Mouse (Mus musculus): ENCODE results near the gene Gstt4. TPM values are rescaled to one million over a fixed set of nuclear protein-coding genes. Genes with fewer than 3 reads are reported as not detected.

Gene Gstt4
- polyA plus RNA-seq, 1 experiment from 2014 or later = not detected

DNA sequence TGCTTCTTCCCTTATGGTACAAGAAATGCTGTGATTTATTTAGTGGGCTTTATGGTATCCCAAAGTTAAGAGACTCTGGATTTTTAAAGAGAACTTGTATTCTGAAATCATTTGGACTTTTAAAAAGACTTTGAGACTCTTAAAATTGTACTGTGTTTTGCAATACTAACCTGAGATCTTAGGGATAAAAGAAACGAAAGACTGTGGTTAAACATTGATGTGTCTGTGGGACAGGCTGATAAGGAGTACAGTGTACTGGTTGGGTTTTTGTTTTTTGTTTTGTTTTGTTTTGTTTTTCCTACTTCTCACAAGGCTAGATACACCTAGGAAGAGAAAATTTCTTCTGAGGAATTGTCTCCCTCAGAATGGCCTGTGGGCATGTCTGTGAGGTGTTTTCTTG is 36.9 kb downstream of the Gstt4 start:
- DNase-seq (ENCODE audit: low spot score, missing footprints) (no peak), ATAC-seq (ENCODE audit: low FRiP score) (no peak)
- H3K27ac ChIP-seq (ENCODE audit: low read depth, low read length) = no peak overlapping the region
- no peak overlapping the region for H3K9ac ChIP-seq (ENCODE audit: low read length)
- peaks cover 3% of the 10 kb centered on the region for H3K4me1 ChIP-seq (ENCODE audit: control insufficient read depth, insufficient read depth, low read length)
- no peaks in the 10 kb centered on the region for H3K9me3 ChIP-seq (ENCODE audit: control insufficient read depth, low read length)
- H3K4me3 ChIP-seq (ENCODE audit: low read depth, low read length) = no peak overlapping the region
- H3K27me3 ChIP-seq (ENCODE audit: control insufficient read depth, insufficient read depth, low read length) = peaks cover 10% of the 10 kb centered on the region
- WGBS = 71% methylated on average over 1 of the region's 1 CpGs
- no peak overlapping the region for H3K4me2 ChIP-seq
- no peaks in the 10 kb centered on the region for H3K36me3 ChIP-seq (ENCODE audit: control insufficient read depth, insufficient read depth, low read length)

DNA sequence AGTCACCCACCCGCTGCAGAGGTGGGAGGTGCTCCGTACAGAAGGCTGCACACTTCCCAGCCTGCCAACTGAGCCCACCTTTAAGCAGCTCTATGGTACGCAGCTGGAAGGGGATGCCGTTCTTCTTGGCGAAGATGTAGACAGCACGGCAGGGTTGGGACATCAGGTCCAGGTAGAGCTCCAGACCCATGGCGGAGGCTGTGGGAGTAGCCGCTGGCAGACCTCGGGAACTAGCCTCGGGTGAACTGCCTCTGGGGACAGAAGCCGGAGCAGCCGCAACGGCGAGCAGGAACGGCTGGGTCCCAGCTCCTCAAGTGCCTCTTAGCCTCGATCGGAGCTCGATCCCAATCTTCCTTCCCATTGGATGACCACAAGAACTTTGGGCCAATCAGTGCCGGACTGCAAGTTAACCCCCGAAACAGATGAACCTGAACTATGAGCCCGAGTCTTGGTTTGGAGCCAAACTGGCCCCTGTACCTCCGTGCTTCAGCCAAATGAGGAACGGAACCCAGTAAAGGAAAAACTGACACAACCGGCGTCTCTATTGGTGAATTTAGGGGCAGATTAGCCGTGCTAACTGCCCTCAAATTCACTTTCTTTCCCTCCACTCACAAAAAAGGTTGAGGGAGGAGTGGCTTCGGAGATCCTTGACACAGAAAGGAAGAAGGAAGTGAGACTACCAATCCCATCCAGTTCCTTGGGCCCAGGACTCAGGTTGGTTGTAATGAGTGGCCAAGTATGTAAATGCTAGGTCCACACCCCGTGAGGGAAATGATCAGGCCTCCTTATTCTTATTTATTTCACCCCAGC is 41.4 kb downstream of the Gstt4 start, which contains the start of the genes Gm20441 and Gstt3:
Gene Gm20441, minus strand, starts transcription at position 186 of the 810 bp plus-strand sequence.
Gene Gstt3, minus strand, starts transcription at position 646 of the 810 bp plus-strand sequence.
- peaks cover 21% of the 10 kb centered on the region for H3K27me3 ChIP-seq (ENCODE audit: control insufficient read depth, insufficient read depth, low read length)
- DNase-seq (ENCODE audit: low spot score, missing footprints) (peak; percentile 93), ATAC-seq (ENCODE audit: low FRiP score) (peak; percentile 68)
- H3K4me2 ChIP-seq = peak within 1 kb of the TSS; percentile 85
- no peak within 1 kb of the TSS for H3K27ac ChIP-seq (ENCODE audit: low read depth, low read length)
- H3K4me1 ChIP-seq (ENCODE audit: control insufficient read depth, insufficient read depth, low read length) = peaks cover 4% of the 10 kb centered on the region
- peak within 1 kb of the TSS; percentile 54 for H3K9ac ChIP-seq (ENCODE audit: low read length)
- H3K4me3 ChIP-seq (ENCODE audit: low read depth, low read length) = peak within 1 kb of the TSS; percentile 38
- no peaks in the 10 kb centered on the region for H3K9me3 ChIP-seq (ENCODE audit: control insufficient read depth, low read length)
- WGBS = 2% methylated on average over 28 of the region's 28 CpGs
- no peaks in the 10 kb centered on the region for H3K36me3 ChIP-seq (ENCODE audit: control insufficient read depth, insufficient read depth, low read length)

DNA sequence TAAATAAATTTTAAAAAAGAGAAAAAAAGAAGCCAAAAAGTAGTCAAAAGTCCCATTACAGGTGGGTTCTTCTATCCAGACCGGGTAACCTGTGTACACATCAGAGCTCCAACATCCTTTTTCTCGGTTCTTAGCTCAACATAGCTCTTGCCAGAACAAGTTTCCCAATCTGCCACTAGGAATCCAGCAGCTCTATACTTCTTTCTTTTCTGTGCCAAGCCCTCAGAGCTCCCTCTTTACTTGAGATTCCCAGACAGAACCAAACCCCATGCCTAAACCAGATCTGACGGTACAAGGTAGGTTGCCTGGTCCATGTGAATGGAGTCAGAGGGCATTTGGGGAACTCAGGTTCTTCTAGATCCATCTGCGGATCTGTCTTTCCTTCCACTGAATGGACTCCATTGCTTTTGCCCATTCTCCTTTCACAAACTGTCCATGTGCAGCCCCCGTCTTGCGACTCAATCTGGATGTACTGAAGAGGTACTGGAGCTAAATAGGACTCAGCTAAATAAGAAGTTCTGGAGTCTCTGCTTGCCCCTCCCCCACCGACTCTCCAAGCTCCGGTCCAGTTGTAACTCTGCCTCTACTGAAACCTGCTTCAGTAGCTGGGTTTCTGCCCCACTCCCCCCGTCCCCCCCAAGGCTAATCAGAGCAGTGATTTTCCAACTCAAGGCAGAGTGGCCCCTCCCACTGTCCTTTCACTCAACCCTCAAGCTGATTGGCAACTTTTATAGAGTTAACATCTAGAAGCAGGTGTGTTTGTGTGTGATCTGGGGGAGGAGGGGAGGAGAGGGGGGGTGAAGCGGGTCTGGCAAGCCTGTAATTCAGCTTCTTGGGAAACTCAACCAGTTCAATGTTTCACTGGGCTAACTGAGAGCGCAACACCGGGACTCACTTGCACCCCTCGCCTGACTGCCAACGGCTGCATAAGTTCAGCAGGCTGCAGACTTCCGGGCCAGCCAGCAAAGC is 42.9 kb downstream of the Gstt4 start:
- no peak overlapping the region for H3K27ac ChIP-seq (ENCODE audit: low read depth, low read length)
- DNase-seq (ENCODE audit: low spot score, missing footprints) (peak; percentile 84), ATAC-seq (ENCODE audit: low FRiP score) (no peak)
- no peaks in the 10 kb centered on the region for H3K36me3 ChIP-seq (ENCODE audit: control insufficient read depth, insufficient read depth, low read length)
- no peaks in the 10 kb centered on the region for H3K9me3 ChIP-seq (ENCODE audit: control insufficient read depth, low read length)
- H3K4me1 ChIP-seq (ENCODE audit: control insufficient read depth, insufficient read depth, low read length) = peaks cover 4% of the 10 kb centered on the region
- no peak overlapping the region for H3K4me3 ChIP-seq (ENCODE audit: low read depth, low read length)
- peaks cover 21% of the 10 kb centered on the region for H3K27me3 ChIP-seq (ENCODE audit: control insufficient read depth, insufficient read depth, low read length)
- WGBS = 39% methylated on average over 15 of the region's 15 CpGs
- no peak overlapping the region for H3K9ac ChIP-seq (ENCODE audit: low read length)
- no peak overlapping the region for H3K4me2 ChIP-seq

- H3K9me3 ChIP-seq (ENCODE audit: control insufficient read depth, low read length) = no peaks in the 10 kb centered on the region
- 72% methylated on average over 2 of the region's 2 CpGs for WGBS
- H3K9ac ChIP-seq (ENCODE audit: low read length) = no peak overlapping the region
- H3K27ac ChIP-seq (ENCODE audit: low read depth, low read length) = no peak overlapping the region
- DNase-seq (ENCODE audit: low spot score, missing footprints) (no peak), ATAC-seq (ENCODE audit: low FRiP score) (no peak)
- no peak overlapping the region for H3K4me2 ChIP-seq
- peaks cover 21% of the 10 kb centered on the region for H3K27me3 ChIP-seq (ENCODE audit: control insufficient read depth, insufficient read depth, low read length)
- H3K4me3 ChIP-seq (ENCODE audit: low read depth, low read length) = no peak overlapping the region
- H3K36me3 ChIP-seq (ENCODE audit: control insufficient read depth, insufficient read depth, low read length) = no peaks in the 10 kb centered on the region
- peaks cover 4% of the 10 kb centered on the region for H3K4me1 ChIP-seq (ENCODE audit: control insufficient read depth, insufficient read depth, low read length)
Observed at GRCm38 (mm10) chr10:75777885-75778284, 44.5 kb downstream of the Gstt4 start.

DNA sequence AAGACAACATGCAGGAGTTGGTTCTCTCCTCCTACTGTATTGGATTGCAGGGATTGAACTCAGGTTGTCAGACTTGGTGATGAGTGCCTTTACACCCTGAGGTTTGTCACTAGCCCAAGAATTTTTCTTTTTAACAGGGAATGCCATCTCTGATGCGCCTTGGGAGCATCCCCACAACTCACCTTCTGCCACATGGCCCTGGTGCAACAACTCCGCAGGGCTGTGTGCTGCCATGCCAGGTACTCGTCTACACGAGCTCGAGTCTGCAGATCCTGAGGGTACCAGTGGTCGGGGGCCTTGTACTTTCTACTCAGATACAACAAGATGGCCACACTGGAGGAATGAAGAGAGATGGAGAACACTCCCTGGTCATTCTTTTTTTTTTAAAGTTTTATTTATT is 45.8 kb downstream of the Gstt4 start:
- Histone ChIP-seq H3K27ac (ENCODE audit: low read depth, low read length) (no peak overlapping the region), H3K4me2 (no peak overlapping the region), H3K9me3 (ENCODE audit: control insufficient read depth, low read length) (no peaks in the 10 kb centered on the region), H3K4me3 (ENCODE audit: low read depth, low read length) (no peak overlapping the region), H3K4me1 (ENCODE audit: control insufficient read depth, insufficient read depth, low read length) (peaks cover 7% of the 10 kb centered on the region), H3K36me3 (ENCODE audit: control insufficient read depth, insufficient read depth, low read length) (no peaks in the 10 kb centered on the region), H3K27me3 (ENCODE audit: control insufficient read depth, insufficient read depth, low read length) (peaks cover 16% of the 10 kb centered on the region), H3K9ac (ENCODE audit: low read length) (no peak overlapping the region)
- DNase-seq (ENCODE audit: low spot score, missing footprints) (peak; percentile 59), ATAC-seq (ENCODE audit: low FRiP score) (no peak)
- WGBS = 88% methylated on average over 6 of the region's 6 CpGs

GRCm38 (mm10) chr10:75774587-75774986 is 47.8 kb downstream of the Gstt4 start:
- peak; percentile 53 for DNase-seq (ENCODE audit: low spot score, missing footprints)
- Histone ChIP-seq H3K36me3 (ENCODE audit: control insufficient read depth, insufficient read depth, low read length) (no peaks in the 10 kb centered on the region), H3K4me1 (ENCODE audit: control insufficient read depth, insufficient read depth, low read length) (peaks cover 2% of the 10 kb centered on the region; the same call in 1 of the 2 replicates), H3K4me2 (no peak overlapping the region), H3K9ac (ENCODE audit: low read length) (no peak overlapping the region), H3K27me3 (ENCODE audit: control insufficient read depth, insufficient read depth, low read length) (peaks cover 3% of the 10 kb centered on the region), H3K27ac (ENCODE audit: low read depth, low read length) (no peak overlapping the region), H3K4me3 (ENCODE audit: low read depth, low read length) (no peak overlapping the region), H3K9me3 (ENCODE audit: control insufficient read depth, low read length) (no peaks in the 10 kb centered on the region)
- ATAC-seq (ENCODE audit: low FRiP score) = no peak
- 92% methylated on average over 9 of the region's 9 CpGs for WGBS

DNA sequence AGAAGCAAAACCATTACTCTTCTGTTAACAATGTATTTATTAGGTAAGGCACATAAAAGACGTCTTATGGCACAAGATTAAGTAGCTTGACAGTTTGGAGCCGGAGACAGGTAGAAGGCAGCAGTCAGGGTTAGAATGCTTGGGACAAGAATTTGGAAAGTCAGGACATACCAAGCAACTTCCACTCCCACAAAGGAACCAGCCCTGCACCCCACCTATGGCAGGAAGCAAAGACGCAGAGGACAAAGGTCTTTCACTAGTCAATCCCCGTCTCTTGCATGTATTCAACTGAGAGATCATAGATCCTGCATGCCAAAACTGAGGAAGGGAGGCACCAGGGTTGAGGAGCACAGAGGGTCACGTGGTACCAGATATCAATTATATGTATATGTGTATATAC is 48.2 kb downstream of the Gstt4 start:
- Histone ChIP-seq H3K4me2 (no peak overlapping the region), H3K27ac (ENCODE audit: low read depth, low read length) (no peak overlapping the region), H3K9me3 (ENCODE audit: control insufficient read depth, low read length) (no peaks in the 10 kb centered on the region), H3K36me3 (ENCODE audit: control insufficient read depth, insufficient read depth, low read length) (no peaks in the 10 kb centered on the region), H3K4me1 (ENCODE audit: control insufficient read depth, insufficient read depth, low read length) (peaks cover 2% of the 10 kb centered on the region; the same call in 1 of the 2 replicates), H3K4me3 (ENCODE audit: low read depth, low read length) (no peak overlapping the region), H3K27me3 (ENCODE audit: control insufficient read depth, insufficient read depth, low read length) (no peaks in the 10 kb centered on the region), H3K9ac (ENCODE audit: low read length) (no peak overlapping the region)
- WGBS = 93% methylated on average over 5 of the region's 5 CpGs
- ATAC-seq (ENCODE audit: low FRiP score) = no peak
- DNase-seq (ENCODE audit: low spot score, missing footprints) = peak; percentile 54

GRCm38 (mm10) chr10:75772795-75773664 is 49.3 kb downstream of the Gstt4 start, which contains the start of gene Ddt:
Gene Ddt (minus strand): TSS chr10:75773414.
- ATAC-seq (ENCODE audit: low FRiP score) = peak; percentile 96
- no peaks in the 10 kb centered on the region for H3K36me3 ChIP-seq (ENCODE audit: control insufficient read depth, insufficient read depth, low read length)
- H3K27ac ChIP-seq (ENCODE audit: low read depth, low read length) = no peak within 1 kb of the TSS
- H3K9me3 ChIP-seq (ENCODE audit: control insufficient read depth, low read length) = no peaks in the 10 kb centered on the region
- peak within 1 kb of the TSS; percentile 58 for H3K9ac ChIP-seq (ENCODE audit: low read length)
- DNase-seq (ENCODE audit: low spot score, missing footprints) = peak; percentile 97
- peaks cover 2% of the 10 kb centered on the region; the same call in 1 of the 2 replicates for H3K4me1 ChIP-seq (ENCODE audit: control insufficient read depth, insufficient read depth, low read length)
- no peaks in the 10 kb centered on the region for H3K27me3 ChIP-seq (ENCODE audit: control insufficient read depth, insufficient read depth, low read length)
- WGBS = 1% methylated on average over 47 of the region's 47 CpGs
- peak within 1 kb of the TSS; percentile 71 for H3K4me2 ChIP-seq
- peak within 1 kb of the TSS; percentile 45 for H3K4me3 ChIP-seq (ENCODE audit: low read depth, low read length)

Measured in midbrain, embryonic 11.5 days (tissue).